Mouse (Mus musculus) brain, embryonic 14.5 days (tissue): Measurements from ENCODE around the gene Tmem107.
A peak's percentile ranks its signal among the peaks of the same experiment; 100 is the strongest.

Source experiments
- CTCF ChIP-seq: fragments of 200-500 bp; IDR thresholded peaks from 2 replicates; pipeline ENCODE4 v1.5.1; 2012; ENCODE audit warnings: inconsistent platforms, mild to moderate bottlenecking, moderate library complexity, borderline replicate concordance; ENCODE audit not compliant: insufficient read depth, insufficient read length; ENCODE audit errors: extremely low read depth
- POLR2A ChIP-seq: fragments of 200-500 bp; IDR thresholded peaks from 2 replicates; pipeline ENCODE4 v1.6.1; 2012; ENCODE audit warnings: mild to moderate bottlenecking, inconsistent platforms, borderline replicate concordance; ENCODE audit not compliant: poor library complexity, insufficient read depth, insufficient read length, severe bottlenecking; ENCODE audit errors: extremely low read depth

- TF ChIP-seq CTCF (no peak), POLR2A (peak; percentile 73)
Observed at GRCm38 (mm10) chr11:69088103-69088855, 17.7 kb downstream of the Tmem107 start, which contains the start of gene Vamp2.
